Mouse (Mus musculus) thymus, postnatal 36 days (tissue): ENCODE measurements at regions not wholly inside any gene's neighbourhood (a gene's known extent, or its start where the extent isn't known, plus 50 kb on each side); places are given as distances from the start of the nearest gene placed in this dataset.

ENCODE experiments used
- DNase-seq, 2 experiments: peaks; one replicate each; pipeline ENCODE4 v3.0.0; 2022; ENCODE audit warnings: mixed read lengths in 2 of 2

DNA sequence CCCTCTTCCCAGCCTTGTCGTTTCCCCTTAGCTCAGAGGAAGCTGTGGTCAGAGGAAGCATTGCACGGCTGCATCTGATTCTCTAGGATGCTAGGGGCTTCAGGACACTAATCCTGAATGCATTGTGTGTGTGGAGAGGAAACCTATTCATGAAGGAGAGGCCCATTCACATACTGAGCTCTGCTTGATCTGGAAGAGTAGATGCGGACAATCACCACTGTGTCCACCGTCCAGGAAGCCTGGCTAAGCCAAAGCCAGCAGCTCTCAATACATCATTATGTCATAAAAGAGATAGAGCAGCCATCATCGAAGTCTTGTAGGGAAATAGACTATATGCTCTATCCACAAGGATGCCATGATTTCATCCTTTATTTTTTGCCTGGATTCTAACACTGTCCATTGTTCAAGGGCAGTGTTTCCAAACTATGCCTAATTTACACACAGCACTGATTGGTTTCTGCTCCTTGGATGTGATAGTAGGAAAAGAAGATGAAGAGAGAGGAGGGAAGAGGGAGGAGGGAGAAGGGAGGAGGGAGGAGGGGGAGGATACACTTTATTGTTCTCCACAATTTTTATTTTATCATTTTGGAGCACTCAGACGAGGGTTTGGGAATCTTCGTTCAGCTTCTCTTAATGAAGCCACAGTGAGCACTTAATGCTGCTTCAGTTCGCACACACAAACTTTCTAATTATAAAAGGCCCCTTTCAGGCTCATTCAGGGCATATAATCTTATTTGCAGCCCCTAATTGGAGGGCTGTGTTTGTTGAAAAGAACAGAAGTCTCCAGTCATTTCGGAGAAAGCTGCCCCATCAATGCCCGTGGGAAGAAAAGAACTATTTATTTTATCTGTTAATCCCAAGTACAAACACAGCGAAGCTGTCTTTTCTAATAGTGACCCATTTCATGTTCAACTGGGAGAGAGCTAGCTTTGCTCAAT lies 195.0 kb downstream of the Pdgfra start:
- no peak for DNase-seq

DNA sequence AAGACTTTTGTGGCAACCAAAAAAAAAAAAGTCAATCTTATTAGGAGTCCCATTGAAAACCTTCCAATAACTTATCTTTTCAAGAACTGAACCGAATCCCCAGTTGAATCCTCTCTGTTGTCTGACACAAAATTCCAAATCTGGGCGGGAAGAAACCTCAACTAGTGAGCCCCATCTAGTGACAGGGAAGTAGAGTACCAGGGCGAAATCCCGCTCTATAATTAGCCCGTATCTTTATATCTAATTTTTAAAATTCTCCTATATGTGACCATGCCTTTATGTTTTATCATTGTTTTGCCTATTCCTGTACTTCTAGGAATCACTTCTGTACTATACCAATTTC lies 195.7 kb downstream of the Pdgfra start:
- no peak for DNase-seq

DNA sequence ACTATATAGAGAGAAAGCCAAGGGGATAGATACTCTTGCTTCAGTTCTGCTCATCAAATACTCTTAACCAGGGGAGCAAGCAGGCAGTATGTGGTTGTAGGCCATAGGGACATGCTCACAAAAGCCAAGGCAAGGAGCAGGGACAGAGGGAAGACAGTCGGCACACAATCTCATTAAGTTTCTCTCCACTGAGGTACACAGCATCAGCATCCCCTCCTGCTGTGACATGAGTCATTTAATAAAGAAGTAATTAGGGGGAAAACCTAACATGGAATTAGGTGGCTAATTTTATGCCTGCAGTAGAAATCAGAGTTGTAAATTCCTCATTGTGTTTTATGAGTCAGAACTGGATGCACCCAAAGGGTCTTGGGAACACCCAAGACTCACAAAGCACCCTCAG lies 203.2 kb downstream of the Pdgfra start:
- no peak for DNase-seq

DNA sequence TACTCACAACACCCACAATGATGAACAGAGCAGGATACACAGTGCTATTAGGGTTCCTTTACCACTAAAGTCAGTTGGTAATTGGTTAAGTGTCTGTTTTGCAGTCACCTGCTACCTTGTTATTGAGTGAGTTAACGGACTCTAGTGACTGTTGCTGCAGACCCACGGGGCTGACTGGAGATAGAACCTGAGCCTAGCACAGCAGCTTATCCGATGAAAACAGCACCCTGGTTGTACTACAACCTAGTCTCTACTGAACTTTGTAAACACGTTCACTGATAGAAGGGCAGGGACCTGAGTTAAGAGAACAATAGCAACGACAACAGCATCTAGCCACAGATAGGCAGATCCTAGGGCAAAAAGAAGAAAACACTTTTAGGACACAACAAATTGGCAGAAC lies 206.8 kb downstream of the Pdgfra start:
- no peak for DNase-seq

DNA sequence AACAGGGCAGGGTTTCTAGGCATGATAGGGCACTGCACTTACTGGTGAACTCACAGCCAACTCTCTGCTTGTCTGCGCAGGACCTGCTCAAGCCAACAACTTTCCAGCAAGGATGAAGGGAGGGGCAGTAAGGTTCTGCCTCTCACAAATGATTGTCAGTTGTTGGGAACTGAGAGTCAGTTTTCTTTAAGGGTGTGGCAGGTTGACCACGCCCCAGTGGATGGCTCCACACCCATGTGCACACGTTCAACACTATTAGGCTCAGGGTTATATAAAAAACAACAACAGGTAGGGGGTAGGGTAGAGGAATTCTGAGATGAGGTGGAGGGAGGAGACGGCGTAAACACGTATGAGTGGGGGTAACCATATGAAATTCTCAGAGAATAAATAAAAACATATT lies 210.9 kb upstream of the Kit start:
- no peak for DNase-seq

DNA sequence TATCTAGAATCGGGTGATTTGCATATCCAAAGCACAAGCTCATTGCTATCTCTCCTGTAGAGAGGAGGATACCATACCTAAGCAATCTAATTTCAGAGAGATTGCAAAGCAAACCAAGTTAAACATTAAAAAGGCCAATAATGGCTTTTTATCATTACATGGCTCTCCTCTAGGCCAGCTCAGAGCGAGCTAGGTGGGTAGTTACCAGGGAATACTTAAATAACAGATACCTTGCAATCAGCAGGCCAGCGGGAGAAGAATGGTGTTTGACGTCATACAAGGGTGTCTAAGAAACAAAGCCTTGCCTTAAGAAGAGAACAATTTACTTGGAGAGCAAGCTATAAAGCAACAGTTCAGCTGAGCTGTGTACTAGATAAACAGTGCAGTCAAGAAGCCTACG lies 207.4 kb upstream of the Kit start:
- no peak for DNase-seq

DNA sequence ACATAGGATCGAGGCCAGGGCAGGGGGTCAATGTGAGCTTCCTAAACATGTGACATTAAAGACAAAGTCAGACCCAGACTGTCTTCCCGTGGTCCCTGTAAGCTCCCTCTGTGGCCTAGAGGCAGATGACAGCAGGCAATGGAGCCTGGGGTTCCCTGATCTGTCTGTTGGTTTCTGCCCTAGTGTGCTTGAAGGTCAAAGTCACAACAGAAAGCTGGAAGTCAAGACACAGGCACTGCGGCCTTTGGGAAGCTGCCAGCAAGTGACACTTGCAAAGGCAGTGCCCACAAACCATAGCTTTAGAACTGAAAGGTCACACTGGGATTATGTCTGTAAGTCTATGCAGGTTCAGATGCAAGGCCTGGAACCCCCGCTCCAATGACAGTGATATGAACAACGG lies 206.0 kb upstream of the Kit start:
- DNase-seq = no peak

DNA sequence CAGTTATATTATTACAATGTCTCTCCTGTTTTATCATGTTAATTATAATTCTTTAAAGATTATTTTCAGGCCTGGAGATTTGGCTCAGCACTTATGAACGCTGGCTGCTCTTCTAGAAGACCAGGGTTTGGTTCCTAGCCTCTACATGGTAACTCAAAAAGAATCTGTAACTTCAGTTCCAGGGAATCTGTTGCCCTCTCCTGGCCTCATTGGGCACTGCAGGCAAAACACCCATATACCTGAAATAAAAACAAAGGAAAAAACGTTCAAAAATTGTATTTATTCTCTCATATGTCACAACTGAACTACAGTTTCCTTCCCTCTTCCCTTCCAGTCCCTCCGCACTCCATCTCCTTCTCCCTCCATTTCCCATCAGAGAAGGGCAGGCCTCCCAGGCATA lies 201.9 kb upstream of the Kit start:
- peak in 1 of 2 experiments; percentile 9 for DNase-seq

DNA sequence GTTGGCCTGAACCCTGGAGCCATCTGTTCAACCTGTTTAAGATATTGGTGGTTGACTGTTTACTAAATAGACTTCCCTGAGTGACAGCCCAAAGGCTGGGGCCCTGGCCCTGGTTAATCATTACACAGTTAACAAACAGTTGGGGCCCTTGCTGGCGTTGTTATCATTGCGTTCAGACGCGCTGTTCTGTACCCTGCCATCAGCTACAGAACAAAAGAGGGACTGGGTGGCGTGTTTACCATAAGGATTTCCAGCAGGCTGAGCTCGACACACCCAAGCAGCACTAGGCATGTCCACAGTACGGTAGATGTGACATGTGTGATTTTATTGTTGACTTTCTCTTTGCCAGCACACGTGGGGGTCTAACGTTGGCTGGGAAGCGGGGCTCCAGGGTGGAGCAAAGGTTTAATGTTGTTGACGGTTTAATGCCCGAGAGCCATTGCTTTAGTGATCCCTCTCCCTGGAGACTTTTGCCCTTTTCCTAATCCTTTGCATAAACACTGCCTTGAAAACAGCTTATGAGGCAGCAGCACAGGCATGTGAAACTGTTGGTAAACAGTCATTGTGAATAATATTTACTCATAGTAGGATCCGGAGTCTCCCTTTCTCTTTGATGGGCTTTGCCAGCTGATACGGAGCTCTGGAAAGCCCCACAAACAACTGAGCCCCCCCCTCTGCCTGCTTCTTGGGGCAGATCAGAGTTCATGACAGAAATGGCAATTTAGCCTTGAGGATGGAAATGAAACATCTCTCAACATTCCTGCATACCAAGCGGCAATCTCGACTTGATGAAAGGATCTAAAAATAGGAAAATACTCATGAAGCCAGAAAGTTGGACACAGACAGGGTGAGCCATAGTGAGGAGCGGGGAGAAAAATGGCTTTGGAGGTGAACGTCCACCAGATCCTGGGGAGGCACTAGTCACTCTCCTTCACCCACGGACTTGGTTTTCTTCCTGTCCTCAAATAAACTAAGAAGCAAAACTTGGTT lies 197.1 kb upstream of the Kit start:
- DNase-seq = no peak

DNA sequence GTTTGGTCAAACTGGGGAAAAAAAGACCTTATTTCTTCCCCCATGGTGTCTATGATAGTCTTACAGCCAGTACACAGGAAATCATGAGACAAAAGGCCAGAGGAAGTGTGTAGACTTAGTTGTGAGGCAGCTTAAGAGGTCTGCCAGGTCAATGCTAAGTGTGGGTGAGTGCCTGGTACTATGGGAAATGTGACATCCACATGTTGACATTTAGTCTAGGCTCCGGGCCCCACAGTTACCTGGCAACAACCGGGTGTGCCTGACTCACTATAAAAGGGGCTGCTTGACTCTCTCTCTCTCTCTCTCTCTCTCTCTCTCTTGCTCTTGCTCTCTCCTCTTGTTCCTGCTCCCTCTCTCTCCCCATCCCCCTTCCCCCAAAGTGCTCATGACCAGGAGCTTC lies 196.1 kb upstream of the Kit start:
- DNase-seq = peak in 1 of 2 experiments; percentile 6

DNA sequence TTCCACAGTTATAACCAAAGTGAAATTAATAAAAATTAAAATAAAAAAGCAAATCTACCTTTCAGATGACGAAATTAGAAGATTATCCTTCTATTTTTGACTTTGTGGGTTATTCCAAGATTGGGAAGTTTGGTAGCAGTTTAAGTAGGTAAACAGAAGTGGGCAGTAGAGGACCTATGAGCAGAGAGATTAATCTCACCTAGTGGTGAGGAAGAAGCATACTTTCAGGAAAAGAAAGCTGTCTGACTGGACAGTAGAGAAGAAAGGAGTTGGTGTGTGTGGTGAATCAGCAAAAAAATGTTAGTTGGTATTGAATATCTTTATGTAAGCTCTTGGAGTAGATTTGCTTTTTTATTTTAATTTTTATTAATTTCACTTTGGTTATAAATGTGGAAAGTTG lies 194.4 kb upstream of the Kit start:
- no peak for DNase-seq

DNA sequence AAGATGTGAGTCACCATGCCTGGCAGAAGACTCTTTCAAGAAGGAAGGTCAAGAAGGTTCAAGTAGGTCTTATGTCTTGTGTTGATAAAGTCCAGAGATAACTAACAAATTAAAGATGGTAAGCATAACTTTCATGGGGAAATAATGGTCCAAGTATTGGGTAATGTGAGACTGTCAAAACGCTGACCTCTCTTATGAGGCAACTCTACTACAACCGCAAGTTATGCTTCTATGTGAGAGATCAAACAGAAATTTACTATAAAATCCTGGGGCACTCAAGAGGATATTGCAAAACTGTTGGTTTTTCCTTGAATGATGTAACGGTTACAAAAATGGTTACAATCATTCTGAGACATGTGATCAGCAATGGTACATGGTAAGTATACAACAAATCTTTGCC lies 192.6 kb upstream of the Kit start:
- no peak for DNase-seq

DNA sequence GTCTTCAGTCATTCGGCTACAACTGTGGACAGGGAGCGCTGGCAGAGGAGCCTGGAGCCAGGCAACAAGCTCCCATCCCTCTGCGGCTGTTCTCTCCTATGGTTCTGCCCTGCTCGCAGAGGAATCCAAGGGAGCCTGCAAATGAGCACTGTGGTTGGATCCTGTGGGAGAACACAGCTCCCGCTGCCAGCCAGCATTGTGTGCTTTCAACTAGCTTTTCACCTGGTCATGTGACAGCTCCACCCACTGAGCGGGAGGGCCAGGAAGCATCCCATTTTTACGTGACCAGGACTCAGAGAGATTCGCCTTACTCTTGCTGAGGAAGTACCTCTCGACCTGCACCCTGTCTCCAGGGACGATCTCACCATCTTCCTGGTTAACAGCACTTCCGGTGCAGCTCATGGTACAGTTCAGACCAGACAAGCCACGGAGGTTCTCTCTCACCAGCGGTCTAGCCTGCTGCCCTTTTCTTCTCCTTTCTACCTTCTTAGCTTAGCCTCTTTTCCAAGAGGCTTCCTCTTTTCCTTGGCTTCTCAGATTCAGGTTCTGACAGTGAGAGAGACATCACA lies 186.7 kb upstream of the Kit start:
- no peak for DNase-seq

DNA sequence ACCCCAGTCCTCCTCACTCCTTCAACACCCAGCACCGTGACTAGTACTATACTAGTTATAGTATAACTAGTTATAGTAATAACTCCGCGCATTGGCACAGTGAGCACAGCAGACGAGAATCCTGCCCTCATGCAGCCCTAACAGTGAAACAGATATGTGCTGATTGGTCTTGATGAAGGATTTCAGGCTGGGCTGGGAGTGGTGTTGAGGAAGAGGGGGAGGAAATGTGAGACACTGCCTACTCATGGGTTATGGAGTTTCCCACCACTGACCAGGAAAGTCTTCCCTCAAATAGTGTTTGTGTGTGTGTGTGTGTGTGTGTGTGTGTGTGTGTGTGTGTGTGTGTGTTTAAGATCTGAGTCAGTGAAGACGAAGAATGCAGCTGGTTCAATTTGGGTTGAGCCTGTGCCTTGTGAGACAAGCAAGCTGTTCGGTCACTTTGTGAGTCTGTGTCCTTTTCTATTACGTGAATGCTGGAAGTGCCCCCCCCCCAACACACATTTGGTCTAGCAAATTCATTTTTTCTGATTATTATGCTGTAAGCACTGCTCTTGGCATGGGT lies 185.9 kb upstream of the Kit start:
- no peak for DNase-seq

DNA sequence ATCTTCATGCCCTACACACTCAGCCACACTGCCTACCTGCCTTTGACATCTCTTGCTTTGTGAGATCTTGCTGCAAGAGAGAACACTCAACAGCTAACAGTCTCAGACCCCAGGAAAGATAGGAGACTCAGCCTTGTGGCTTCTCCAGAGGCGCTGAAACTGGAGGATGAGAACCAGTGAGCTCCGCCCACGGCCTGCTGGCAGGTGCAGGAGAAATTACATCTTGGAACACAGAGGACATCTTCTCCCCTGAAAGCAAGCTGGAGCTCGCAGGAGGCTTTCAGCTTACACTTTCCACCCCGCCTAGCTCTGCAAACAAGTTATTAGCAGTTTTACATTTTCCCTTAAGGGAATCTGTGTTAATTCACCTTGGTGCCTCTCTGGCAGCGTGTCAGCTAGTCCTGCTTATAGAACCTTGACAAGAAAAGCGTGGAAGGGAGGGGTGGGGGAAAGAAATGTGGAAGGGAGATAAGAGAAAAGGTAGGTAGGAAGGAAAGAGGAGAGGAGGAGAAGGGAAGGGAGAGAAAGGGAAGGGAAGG lies 185.2 kb upstream of the Kit start:
- no peak for DNase-seq

DNA sequence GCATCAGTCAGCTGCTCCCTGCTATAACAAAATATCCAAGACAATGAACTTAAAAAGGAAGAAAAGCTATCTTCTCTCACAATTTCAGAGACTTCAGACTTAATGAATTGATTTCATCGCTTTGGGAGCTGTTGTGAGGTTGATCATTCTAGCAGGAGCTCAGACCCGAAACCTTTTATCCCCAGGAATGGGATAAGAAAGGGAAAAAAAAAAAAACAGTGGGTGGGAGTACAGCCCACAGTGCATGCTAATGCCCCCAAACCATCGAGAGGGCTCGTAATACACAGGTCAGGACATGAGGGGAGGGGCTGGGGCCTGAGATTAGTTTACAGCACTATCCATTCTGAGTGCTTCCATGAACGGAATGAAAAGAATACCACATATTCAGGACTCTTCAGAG lies 175.9 kb upstream of the Kit start:
- DNase-seq = no peak

DNA sequence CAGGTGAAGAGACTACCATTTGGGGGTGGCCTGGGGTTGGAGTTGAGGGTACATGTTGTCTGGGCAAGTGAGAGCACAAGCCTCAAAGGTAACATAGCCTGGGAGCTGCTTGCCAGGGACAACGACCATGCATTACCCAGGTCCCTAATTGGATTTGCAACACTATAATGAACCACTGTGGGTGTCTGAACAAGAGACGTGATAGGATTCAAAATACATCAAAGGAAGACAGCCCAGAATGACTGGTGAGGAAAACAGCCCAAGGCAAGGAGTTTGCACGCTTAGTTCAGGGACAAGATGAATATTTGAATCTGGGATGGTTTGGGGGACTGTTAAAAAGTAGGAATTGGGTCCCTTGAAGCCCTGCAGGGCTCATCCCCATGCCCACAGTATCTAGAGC lies 173.0 kb upstream of the Kit start:
- DNase-seq = no peak

DNA sequence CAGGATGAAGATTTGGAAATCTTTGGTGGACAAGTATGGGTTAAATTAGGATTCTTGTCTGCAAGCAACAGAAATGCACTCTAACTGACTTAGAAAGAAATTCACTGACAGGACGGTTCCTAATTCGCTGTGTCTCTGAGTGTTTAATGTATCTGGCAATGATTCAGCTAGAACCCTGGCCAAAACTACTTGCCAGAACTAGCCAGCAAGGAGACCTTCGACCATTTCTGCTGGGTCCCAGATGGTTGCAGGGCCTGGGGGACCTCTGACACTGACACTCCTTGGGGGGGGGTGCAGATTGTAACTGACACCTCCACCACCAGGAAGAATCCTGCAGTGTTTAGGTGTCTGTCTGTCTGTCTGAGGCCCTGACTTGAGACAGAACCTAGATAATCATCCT lies 172.1 kb upstream of the Kit start:
- no peak for DNase-seq

DNA sequence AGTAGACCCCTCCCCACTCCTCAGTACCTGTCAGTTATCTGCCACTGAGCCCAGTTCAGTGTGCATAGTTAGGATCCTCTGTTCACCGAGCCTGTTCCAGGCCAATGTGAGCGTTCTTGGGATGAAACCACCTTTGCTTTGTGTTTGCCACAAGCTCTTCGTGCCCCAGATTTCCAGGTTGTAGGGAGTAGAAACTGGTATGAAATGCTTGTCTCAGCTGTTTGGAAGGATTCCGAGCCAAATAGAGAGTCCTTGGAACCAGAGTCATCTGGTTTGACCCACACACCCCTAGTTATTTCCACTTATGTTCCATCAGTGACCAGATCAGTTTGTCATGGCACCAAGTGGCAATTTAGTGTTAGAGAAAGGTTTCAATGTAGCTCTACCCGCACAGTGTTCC lies 171.2 kb upstream of the Kit start:
- no peak for DNase-seq

DNA sequence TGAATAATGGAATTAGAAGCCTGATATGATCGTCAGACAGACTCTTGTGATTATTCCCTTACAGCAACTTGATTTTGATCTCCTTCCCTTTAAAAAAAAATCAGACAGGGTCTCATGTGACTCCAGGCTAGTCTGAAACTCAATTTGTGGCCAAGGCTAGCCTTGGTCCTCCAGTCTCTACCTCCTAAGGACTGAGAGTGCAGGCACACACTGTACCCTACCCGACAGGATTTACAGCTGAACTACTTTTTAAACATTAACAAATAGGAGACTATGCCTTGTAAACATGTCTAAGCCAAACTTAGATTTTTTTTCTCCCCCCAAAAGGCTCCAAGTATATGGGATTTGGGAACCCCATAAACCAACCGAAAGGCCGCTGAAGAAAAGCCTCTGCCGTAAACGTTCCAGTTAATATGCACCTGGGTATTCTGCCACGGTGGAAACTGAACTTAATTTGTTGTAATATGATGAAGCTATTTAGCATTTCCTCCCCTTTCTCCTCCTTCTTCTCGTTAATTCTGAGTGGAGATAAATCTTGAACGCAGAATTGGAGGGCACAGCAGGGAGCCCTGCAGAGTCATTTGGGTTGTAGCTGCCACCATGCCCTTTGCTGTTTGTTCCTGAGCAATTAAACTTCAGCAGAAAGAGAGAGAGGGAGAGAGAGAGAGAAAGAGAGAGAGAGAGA lies 170.0 kb upstream of the Kit start:
- DNase-seq = no peak

DNA sequence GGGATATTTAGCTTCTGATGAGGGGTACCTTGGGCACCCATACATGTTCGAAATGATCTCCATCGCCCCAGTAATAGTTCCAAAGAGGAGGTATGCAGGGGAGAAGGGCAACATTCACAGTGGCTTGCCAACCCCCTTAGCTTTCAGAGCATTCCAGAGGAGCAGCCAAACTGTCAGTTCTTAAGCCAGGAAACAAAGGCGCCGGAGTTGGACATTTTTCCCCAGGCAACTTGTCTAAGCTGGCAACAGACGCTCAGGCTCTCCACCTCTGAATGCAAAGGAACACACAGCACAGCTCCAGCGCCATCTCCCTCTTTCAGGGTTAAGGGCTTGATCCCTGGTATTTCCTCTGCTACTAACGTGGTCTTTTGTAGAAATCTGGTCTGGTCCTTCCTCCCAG lies 169.2 kb upstream of the Kit start:
- DNase-seq = no peak

DNA sequence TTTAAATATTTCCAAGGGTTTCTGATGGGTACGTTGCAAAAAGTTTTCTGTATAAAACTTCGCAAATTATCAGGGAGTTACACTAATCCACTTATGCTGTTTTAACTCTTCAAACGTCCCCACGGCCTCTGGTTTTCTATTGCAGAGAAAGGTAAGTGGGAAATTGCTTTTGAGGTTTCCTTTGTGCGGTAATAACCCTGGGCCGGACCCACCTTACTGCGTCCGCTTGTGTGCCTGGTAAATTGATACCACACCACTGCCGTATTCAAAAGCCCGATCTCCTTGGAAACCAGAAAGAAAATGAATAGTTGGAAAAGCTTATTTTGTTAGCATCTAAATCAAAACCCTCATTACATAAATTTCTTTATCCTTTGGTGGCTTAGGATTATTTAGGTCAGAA lies 167.0 kb upstream of the Kit start:
- DNase-seq = no peak
